Mouse (Mus musculus) left cerebral cortex, adult 6 months (tissue): ENCODE results near the gene Sipa1l2. TPM values are rescaled to one million over a fixed set of nuclear protein-coding genes. Genes with fewer than 3 reads are reported as not detected.

Experiments
- long read RNA-seq, 2 experiments: library from polyadenylated mRNA; unstranded; transcript quantifications; one replicate each; pipeline ENCODE4 v2.0.0; 2019 to 2020
- polyA plus RNA-seq: library from polyadenylated mRNA; unstranded; fragments of <200 nt; fragmentation: Nextera tagmentation; gene quantifications from 2 replicates; pipeline ENCODE4 v1.2.3, GENCODE M21; 2021

Sipa1l2 gene
- 2.7 and 4.2 TPM in 2 replicates for polyA plus RNA-seq
- long read RNA-seq, experiment 1, full-length matches to known transcripts = 2 of 41 reads
- long read RNA-seq, experiment 1, partial matches to known transcripts = 34 of 41 reads
- long read RNA-seq, experiment 1, other reads (novel, unspliced or antisense) = 5 of 41 reads
- long read RNA-seq, experiment 2, partial matches to known transcripts = 4 of 5 reads
- long read RNA-seq, experiment 2, other reads (novel, unspliced or antisense) = 1 of 5 reads

DNA sequence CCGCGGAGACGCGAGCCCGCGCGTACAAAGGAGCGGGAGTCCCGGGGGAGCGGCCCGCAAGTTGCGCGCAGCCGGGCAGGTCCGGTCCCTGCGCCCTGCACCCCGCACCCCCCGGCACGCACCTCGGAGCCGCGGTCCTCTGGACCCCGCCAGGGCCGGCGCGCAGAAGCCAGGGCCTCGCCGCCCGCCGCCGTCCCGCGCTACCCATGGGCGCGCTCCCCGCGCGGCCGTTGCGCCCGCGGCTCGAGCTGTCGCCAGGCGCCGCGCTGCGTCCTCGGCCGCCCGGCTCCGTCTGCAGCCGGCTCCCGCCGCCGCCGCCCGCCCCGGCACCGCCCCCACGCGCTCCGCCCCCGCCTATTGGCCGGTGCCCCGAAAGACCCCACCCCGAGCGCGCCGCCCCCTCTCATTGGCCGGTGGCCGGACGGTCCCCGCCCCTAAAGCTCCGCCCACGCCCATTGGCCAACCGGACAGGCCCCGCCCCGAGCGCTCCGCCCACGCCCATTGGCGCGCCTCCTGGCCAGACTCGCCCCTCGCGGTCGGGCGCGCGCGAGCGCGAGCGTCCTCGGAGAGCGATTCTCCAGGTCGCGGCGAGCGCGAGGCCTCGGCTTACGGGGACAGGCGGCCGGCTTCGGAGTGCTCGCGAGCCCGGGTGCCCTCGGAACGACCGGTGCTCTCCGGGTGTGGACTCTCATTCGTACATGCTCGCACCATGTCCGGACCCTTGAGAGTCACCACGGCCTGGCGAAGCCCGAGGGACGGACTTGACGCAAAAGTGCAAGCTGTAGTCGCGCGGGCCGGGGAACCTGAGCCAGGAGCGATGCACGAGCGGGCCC is at the start of gene Sipa1l2:
Gene Sipa1l2 (minus strand): TSS at position 276 of the 833 bp plus-strand sequence.

Other genes with a start within 250 kb of the Sipa1l2 start
- gene Map10, start 100.0 kb upstream of the Sipa1l2 start, polyA plus RNA-seq = 2.5 and 2.9 TPM in 2 replicates
- gene Ntpcr, start 160.2 kb upstream of the Sipa1l2 start, polyA plus RNA-seq = 41.7 and 58.9 TPM in 2 replicates